Mouse (Mus musculus): Measurements from ENCODE around the gene Spaca4. TPM values are rescaled to one million over a fixed set of nuclear protein-coding genes. Genes with fewer than 3 reads are reported as not detected.

Gene Spaca4
- total and polyA plus RNA-seq, 2 experiments from 2014 or later, result not detected

DNA sequence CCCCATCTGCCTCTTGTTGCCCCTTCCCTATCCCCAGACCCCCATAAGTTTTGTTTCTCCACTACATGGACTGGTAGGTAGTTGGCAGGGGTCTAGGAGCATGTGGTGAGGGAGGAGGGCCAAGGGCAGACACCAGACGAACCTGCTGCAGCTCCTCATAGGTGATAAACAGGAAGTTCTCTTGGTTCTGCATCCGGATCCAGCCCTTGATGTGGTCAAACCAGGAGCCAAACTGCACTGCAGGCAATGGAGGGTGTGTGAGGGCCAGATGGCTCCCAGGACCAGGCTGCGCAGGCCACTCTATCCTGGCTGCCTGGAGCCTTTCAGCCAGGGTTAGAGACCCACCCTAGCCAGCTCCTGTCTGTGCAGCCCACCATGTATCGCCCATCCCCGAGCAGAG, 7.9 kb upstream of the Spaca4 start:
- no peak for TF ChIP-seq CTCF (IDR thresholded peaks at IDR 0.05; ENCODE audit: low read depth)
- DNase-seq (ENCODE audit: low spot score) (no peak), ATAC-seq (no peak)
- Histone ChIP-seq H3K4me1 (ENCODE audit: insufficient read depth, low read length) (no peaks in the 10 kb centered on the region), H3K9ac (replicated peaks; ENCODE audit: low read length) (no peak overlapping the region), H3K4me3 (ENCODE audit: low read length) (no peak overlapping the region), H3K27me3 (ENCODE audit: insufficient read depth, low read length) (no peaks in the 10 kb centered on the region), H3K36me3 (ENCODE audit: insufficient read depth, low read length) (no peaks in the 10 kb centered on the region), H3K4me2 (ENCODE audit: low read depth, low read length) (no peak overlapping the region), H3K9me3 (ENCODE audit: low read length) (no peaks in the 10 kb centered on the region), H3K27ac (no peak overlapping the region)
- 89% methylated on average over 5 of the region's 5 CpGs for WGBS

DNA sequence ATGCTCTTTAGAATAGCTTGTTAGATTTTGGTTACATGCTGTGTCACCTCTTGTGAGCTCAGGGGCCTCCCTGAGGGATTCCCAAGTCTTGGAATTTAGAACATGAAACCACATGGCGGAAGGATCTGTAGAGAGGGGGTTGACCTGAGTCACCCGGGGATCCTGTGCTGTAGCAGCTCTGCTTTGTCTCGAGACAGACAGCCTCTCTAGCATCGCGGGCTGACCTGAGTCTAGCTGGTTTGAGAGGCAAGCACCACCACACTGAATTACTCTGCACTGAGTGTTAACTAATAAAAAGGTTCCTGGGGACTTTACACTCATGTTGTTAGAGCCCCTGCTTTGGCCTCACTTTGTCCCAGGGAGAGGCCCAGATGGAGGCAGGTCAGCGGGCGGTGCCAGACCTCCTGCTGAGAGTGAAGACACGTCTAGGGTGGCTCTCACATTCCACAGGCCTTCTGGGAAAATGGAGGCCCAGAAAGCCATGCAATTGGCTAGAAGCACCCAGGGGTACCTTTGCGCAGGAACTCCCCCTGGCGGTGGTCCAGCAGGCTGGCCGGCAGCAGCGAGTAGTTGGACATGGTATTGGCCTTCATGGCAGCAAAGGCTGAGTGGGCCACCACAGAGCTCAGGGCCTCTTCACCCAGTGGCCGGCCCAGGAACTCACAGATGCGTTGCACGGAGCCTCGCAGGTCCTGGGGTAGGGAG, 5.3 kb upstream of the Spaca4 start:
- Histone ChIP-seq H3K4me2 (ENCODE audit: low read depth, low read length) (no peak overlapping the region), H3K4me1 (ENCODE audit: insufficient read depth, low read length) (no peaks in the 10 kb centered on the region), H3K4me3 (ENCODE audit: low read length) (no peak overlapping the region), H3K9me3 (ENCODE audit: low read length) (no peaks in the 10 kb centered on the region), H3K9ac (replicated peaks; ENCODE audit: low read length) (no peak overlapping the region), H3K36me3 (ENCODE audit: insufficient read depth, low read length) (no peaks in the 10 kb centered on the region), H3K27me3 (ENCODE audit: insufficient read depth, low read length) (no peaks in the 10 kb centered on the region), H3K27ac (no peak overlapping the region)
- TF ChIP-seq CTCF (IDR thresholded peaks at IDR 0.05; ENCODE audit: low read depth), result peak; percentile 59
- WGBS, result 17% methylated on average over 16 of the region's 16 CpGs
- DNase-seq (ENCODE audit: low spot score) (peak; percentile 43), ATAC-seq (peak; percentile 8; the same call in 1 of the 2 replicates)

DNA sequence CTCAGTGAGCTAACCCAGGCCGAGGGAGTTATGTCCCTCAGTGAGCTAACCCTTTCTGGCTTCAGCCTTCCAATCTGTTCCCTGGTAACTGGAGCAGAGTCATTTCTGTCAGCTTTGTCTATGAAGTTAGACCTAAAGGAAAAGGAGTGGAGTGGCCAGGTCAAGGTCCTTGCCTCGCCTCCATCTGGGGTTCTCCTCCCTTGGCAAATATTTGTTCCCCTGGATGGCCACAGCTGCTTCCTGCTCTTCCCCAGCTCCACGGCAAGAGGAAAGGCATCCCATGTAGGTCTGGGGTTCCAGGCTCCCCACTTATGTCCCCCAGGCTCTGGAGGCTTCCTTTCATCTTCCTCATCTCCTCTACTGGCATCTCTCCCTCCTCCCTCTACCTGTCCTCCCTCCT, 2.0 kb upstream of the Spaca4 start:
- Histone ChIP-seq H3K27ac (no peak overlapping the region), H3K4me3 (ENCODE audit: low read length) (no peak overlapping the region), H3K4me1 (ENCODE audit: insufficient read depth, low read length) (no peaks in the 10 kb centered on the region), H3K4me2 (ENCODE audit: low read depth, low read length) (no peak overlapping the region), H3K9me3 (ENCODE audit: low read length) (no peaks in the 10 kb centered on the region), H3K36me3 (ENCODE audit: insufficient read depth, low read length) (peaks cover 8% of the 10 kb centered on the region; the same call in 1 of the 2 replicates), H3K9ac (replicated peaks; ENCODE audit: low read length) (no peak overlapping the region), H3K27me3 (ENCODE audit: insufficient read depth, low read length) (no peaks in the 10 kb centered on the region)
- TF ChIP-seq CTCF (IDR thresholded peaks at IDR 0.05; ENCODE audit: low read depth), result no peak
- DNase-seq (ENCODE audit: low spot score) (no peak), ATAC-seq (no peak)
- WGBS, result 89% methylated on average over 3 of the region's 3 CpGs

DNA sequence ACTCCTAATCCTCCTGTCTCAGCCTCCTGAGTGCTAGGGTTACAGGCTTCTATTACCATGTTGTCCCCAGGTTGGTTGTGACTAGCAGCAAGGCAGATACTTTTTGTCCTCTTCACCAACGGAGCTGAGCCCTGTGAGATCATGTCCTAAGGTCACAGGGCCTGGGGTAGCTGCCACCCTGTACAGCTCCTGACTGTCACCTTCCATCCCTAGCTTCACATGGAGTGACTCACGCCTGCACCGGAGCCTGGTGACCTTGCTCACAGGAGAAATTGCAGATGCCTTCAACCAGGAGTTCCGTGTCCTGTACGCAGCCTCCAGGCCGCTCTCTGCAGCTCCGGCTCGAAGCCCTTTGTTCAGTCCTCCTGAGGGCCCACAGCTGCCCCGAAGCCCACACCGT, 806 bp upstream of the Spaca4 start:
- DNase-seq (ENCODE audit: low spot score) (no peak), ATAC-seq (no peak)
- no peak overlapping the region for H3K4me3 ChIP-seq (ENCODE audit: low read length)
- H3K9ac ChIP-seq (replicated peaks; ENCODE audit: low read length), result no peak overlapping the region
- H3K36me3 ChIP-seq (ENCODE audit: insufficient read depth, low read length), result peaks cover 10% of the 10 kb centered on the region; the same call in 1 of the 2 replicates
- H3K4me2 ChIP-seq (ENCODE audit: low read depth, low read length), result no peak overlapping the region
- H3K27me3 ChIP-seq (ENCODE audit: insufficient read depth, low read length), result no peaks in the 10 kb centered on the region
- TF ChIP-seq CTCF (IDR thresholded peaks at IDR 0.05; ENCODE audit: low read depth), result no peak
- 92% methylated on average over 10 of the region's 10 CpGs for WGBS
- H3K4me1 ChIP-seq (ENCODE audit: insufficient read depth, low read length), result no peaks in the 10 kb centered on the region
- no peaks in the 10 kb centered on the region for H3K9me3 ChIP-seq (ENCODE audit: low read length)
- no peak overlapping the region for H3K27ac ChIP-seq

DNA sequence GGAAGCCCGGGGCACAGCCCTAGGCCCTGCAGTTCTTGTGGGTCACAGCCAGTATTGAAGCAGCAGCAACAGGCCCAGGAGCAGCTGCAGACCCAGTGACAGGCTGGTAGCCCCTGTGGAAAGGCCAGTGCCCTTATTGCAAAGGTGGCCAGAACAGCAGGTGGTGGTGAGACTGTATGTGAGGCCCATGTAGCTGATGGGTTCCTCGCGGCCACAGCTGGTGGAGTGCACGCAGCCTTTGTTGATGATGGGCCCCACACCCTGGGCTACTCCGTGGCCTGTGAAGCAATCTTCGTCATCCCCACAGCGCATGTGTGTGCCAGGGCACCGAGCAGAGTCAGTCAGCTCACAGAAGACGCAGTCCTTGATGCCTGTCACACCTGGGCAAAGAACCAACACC, 462 bp downstream of the Spaca4 start:
- Histone ChIP-seq H3K4me1 (ENCODE audit: insufficient read depth, low read length) (no peaks in the 10 kb centered on the region), H3K27me3 (ENCODE audit: insufficient read depth, low read length) (no peaks in the 10 kb centered on the region), H3K27ac (no peak overlapping the region), H3K36me3 (ENCODE audit: insufficient read depth, low read length) (peaks cover 22% of the 10 kb centered on the region), H3K4me2 (ENCODE audit: low read depth, low read length) (no peak overlapping the region), H3K9ac (replicated peaks; ENCODE audit: low read length) (no peak overlapping the region), H3K9me3 (ENCODE audit: low read length) (no peaks in the 10 kb centered on the region), H3K4me3 (ENCODE audit: low read length) (no peak overlapping the region)
- no peak for TF ChIP-seq CTCF (IDR thresholded peaks at IDR 0.05; ENCODE audit: low read depth)
- WGBS, result 91% methylated on average over 9 of the region's 9 CpGs
- DNase-seq (ENCODE audit: low spot score), result no peak
- no peak for ATAC-seq

DNA sequence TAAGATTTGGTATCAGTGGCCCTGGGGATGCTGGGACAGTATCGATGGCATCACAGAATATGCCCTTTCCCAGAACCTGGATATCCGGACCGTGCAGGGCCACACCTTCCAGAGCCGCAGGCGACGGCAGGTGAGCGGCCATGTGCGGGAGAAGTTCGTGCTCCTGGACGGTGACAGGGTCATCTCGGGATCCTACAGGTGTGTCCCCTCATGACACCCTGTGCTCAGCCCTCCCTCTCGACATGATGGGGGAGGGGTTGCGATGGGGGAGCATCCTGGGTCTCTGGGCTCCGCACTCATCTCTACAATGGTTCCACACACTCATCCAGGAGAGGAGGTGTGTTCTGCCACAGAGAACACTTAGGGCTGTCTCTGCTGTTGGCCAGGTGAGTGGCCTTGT, 1.8 kb downstream of the Spaca4 start:
- 92% methylated on average over 14 of the region's 14 CpGs for WGBS
- no peak overlapping the region for H3K4me3 ChIP-seq (ENCODE audit: low read length)
- no peak for DNase-seq (ENCODE audit: low spot score)

DNA sequence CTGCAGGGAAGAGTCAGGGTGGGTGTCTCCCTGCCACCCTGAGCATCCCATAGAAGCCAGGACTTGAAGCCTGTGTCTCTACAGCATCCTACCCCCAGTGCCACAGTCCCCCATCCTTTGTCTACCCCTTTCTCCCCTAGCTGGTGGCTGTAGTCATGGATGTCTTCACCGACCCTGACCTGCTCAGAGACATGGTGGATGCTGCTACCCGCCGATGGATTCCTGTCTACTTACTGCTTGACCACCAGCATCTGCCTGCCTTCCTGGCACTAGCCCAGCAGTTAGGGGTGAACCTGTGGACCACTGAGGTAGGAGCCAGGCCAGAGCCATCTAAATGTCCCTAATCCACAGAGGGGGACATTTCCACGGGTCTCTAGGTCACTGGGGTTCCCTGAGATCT, 2.3 kb downstream of the Spaca4 start:
- Histone ChIP-seq H3K4me1 (ENCODE audit: insufficient read depth, low read length) (0 out of 2 replicates have a peak, but pooled peaks cover 10% of the 10 kb centered on the region), H3K4me2 (ENCODE audit: low read depth, low read length) (no peak overlapping the region), H3K27ac (no peak overlapping the region), H3K27me3 (ENCODE audit: insufficient read depth, low read length) (no peaks in the 10 kb centered on the region), H3K9ac (replicated peaks; ENCODE audit: low read length) (no peak overlapping the region), H3K36me3 (ENCODE audit: insufficient read depth, low read length) (peaks cover 28% of the 10 kb centered on the region), H3K4me3 (ENCODE audit: low read length) (no peak overlapping the region), H3K9me3 (ENCODE audit: low read length) (no peaks in the 10 kb centered on the region)
- 86% methylated on average over 4 of the region's 4 CpGs for WGBS
- no peak for TF ChIP-seq CTCF (IDR thresholded peaks at IDR 0.05; ENCODE audit: low read depth)
- ATAC-seq (no peak), DNase-seq (ENCODE audit: low spot score) (no peak)

More for the DNA sequence above, 1.8 kb downstream of the Spaca4 start:
- peaks cover 28% of the 10 kb centered on the region for H3K36me3 ChIP-seq (ENCODE audit: insufficient read depth, low read length)
- H3K4me1 ChIP-seq (ENCODE audit: insufficient read depth, low read length), result 0 out of 2 replicates have a peak, but pooled peaks cover 9% of the 10 kb centered on the region
- TF ChIP-seq CTCF (IDR thresholded peaks at IDR 0.05; ENCODE audit: low read depth), result no peak
- no peaks in the 10 kb centered on the region for H3K27me3 ChIP-seq (ENCODE audit: insufficient read depth, low read length)
- H3K4me2 ChIP-seq (ENCODE audit: low read depth, low read length), result no peak overlapping the region
- H3K27ac ChIP-seq, result no peak overlapping the region
- no peaks in the 10 kb centered on the region for H3K9me3 ChIP-seq (ENCODE audit: low read length)
- H3K9ac ChIP-seq (replicated peaks; ENCODE audit: low read length), result no peak overlapping the region
- ATAC-seq, result no peak
